Mouse (Mus musculus): ENCODE measurements at regions not wholly inside any gene's neighbourhood (a gene's known extent, or its start where the extent isn't known, plus 50 kb on each side); places are given as distances from the start of the nearest gene placed in this dataset.
A peak's percentile ranks its signal among the peaks of the same experiment; 100 is the strongest.

DNA sequence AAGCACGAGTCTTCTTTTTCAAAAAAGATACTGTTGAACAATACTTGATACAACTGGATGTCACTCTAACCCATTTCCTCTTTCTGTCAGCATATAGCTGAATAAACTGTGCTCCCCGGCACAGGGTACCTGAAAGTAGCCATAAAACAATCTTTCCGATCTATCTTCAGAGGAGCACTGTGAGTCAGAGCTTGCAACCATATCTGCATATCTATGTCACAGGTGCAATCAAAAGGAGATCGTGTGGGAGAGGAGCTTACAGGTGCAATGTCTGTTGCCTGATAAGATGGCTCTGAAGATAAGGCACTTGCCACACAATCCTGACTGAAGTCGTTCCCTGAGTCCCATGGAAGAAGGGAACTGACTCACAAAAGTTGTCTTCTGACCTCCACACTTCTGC is 58.5 kb upstream of the Hnrnpa3 start:
- no peak for DNase-seq

DNA sequence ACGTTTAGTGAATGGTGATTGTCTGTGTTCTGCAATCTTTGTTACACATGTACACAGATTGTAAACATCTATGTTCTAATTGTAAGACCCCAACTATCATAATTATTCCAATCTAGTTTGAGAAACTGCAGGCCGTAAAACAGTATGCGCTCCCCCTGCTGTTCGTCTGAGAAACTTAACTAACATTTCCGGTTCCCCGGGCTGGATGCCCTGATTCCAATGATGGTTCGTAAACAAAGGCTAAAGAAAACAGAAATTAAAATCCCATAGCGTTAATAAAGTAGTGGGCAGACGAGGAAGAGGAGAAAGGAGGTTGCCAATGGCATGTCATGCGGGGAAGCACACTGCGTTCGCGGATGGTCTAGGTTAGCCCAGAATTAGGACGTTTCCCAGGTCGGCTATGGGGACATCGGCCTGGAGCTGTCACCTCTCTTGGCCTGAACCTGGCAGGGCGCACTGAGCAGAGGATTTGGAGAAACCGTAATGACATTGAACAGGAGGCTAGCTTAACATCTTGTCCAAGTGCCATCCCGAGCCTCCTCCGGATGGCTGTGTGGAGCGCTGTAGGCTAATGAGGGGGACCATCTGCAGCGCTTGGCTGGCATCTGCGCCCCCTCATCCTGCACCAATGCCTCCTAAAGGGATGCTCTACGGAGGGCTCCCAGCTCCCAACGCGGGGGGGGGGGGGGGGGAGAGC is 55.7 kb upstream of the Hnrnpa3 start:
- peak in 1 of 2 experiments; percentile 76 for DNase-seq

DNA sequence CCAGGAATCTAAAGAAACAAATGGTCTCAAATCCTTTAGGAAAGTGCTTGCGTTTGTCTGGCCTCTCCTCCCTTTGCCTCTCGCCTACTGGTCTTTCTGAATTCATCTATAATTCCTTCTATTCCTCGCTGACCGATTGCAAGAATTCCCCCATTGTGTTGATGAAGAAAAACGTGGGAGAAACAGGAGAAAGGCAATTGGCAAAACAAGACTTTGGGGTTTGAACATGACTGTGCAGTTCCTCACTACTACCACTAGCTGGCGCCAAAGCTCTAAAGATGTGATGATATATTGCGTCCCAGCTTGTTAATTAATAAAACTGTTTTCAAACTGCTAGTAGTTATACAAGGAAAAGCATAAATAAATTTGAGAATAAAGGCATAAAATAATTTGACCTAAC is 53.4 kb upstream of the Hnrnpa3 start:
- DNase-seq, result peak; percentile 63 to 65

DNA sequence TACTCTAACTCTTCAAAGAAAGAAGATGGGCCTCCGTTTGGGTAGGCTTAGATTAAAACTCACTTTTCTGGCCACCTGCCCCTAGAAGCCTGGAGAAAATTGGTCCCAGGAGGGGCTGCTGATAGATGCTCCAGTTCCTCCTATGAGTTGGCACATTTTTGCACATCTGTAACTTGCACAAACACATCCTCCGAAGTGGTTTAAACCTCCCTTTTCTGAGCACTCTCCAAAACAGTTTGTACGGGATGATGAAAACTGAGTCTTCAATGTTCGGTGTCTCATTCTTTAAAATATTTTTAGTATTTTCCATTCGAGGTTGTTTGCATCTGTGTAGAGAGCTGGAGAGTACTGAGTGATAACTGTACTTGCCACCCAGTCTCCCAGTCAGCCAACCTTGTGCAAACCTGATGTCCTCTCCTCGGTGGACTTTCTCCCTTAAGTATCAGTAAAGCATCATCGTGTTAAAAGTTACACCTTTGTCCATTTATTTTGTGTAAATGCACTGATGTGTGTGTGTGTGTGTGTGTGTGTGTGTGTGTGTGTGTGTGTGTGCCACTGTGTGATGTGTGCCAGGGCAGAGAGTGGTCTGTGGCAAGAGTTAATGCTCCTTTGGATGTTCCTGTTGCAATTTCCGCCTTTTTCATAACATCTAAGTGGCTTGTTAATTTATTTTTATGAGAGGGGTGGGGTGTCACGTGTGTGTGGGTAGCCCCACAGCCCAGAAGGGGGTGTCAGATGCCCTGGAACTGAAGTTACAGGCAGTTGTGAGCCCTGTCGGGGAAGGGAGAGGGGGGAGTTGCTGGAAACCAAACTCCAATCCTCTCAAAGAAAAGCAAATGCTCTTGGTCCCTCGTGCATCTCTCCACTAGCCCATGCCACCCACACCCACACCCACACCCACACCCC is 51.8 kb upstream of the Hnrnpa3 start:
- DNase-seq, result peak in 1 of 2 experiments; percentile 59

DNA sequence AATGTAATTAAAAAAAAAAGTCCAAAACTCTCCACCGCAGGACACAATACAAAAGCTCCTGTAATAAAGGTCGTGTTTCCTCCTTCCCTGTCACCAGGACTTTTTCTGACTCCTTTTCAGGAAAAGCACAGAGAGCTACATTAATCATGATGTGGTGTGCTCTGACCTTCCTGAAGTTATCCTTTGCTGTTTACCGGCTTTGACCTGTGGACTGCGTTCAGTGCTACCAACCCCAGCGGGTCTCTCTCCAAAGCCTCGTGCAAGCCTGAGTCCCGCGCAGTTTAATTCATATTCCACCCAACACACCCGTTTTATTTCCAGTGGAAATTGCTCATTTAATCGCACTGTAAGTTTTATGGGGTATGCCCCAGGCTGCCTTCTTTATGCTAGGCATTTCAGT is 51.1 kb upstream of the Hnrnpa3 start:
- peak; percentile 40 to 59 for DNase-seq

DNA sequence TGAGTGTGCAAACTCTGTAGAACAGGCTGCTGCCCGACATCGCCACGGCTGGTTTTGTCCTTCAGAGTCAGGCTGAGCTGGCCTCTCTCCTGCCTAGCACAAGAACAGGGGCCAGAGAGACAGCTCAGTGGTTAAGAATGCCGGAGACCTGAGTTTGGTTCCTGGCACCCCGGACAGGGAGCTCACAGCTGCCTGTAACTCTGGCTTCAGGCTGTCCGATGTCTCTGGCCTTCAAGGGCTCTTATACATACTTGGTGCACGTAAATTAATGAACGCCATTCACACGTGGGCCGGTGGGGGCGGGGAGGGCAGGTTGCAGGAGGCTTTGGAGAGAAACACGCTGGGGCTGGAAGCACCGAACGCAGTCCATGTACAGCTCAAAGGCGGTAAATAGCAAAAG is 50.6 kb upstream of the Hnrnpa3 start:
- DNase-seq, result peak; percentile 43 to 60

DNA sequence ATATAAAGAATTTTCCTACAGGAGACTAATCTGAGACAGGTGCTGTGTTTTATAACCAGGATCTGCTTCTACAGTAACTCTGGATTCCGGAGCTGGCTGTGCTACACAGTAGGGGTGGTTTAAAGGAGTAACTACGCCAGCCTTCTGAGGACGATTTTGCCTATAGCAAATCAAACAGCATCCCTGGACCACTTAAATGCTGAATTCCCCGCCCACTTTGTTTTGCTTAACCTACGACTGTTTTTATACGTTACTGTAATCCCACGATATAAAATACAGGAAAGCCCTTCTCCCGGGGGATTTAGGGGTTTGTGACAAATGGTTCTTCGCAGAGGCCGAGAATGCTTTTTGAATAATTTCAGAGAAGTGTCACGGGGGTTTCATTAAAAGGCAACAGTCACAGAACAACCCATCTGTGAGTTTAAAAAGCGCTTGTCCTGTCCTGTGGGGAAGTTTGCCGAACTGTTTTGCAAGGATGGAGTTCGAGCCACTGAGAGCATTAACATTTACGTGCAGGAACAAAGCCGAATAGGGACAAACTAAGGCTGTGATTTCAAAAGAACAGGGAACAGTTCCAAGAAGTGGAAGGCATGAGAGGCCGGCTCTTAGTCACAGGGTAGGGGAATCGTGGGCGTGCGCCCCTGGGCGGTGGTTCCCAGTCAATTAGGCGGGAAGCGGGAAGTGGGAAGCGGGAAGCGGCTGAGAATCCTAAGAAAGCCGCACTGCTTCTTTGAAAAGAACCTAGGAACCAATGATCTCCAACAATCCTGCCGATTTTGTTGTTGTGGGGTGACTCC is 49.7 kb upstream of the Hnrnpa3 start:
- DNase-seq, result no peak

Data from kidney, postnatal 25 days (tissue).